Mouse (Mus musculus) stomach, postnatal 0 days (tissue): ENCODE measurements around the gene Pot1a. TPM values are rescaled to one million over a fixed set of nuclear protein-coding genes. Genes with fewer than 3 reads are reported as not detected.
A peak's percentile ranks its signal among the peaks of the same experiment; 100 is the strongest.

Experiments
- ATAC-seq: fragments of 200-750 bp; cut with Nextera tagmentation; 2 replicates; pipeline ENCODE4 v1.8.0; 2017; ENCODE audit not compliant: low FRiP score, low TSS enrichment
- DNase-seq: peaks from one replicate; pipeline ENCODE4 v3.0.0-alpha.2; 2016; ENCODE audit warnings: low spot score
- H3K27ac ChIP-seq: fragments of 300-500 bp; sonication (generic); replicated peaks from 2 replicates; pipeline ENCODE4 v1.5.1; 2014; ENCODE audit warnings: mild to moderate bottlenecking, control low read depth
- H3K27me3 ChIP-seq: fragments of 300-500 bp; sonication (generic); 2 replicates; pipeline ENCODE4 v1.6.1; 2014; ENCODE audit warnings: low read length; ENCODE audit not compliant: control insufficient read depth, insufficient read depth
- H3K36me3 ChIP-seq: fragments of 300-500 bp; sonication (generic); 2 replicates; pipeline ENCODE4 v1.6.1; 2014; ENCODE audit warnings: low read length, mixed read lengths; ENCODE audit not compliant: control insufficient read depth, insufficient read depth
- H3K4me1 ChIP-seq: fragments of 300-500 bp; sonication (generic); replicated peaks from 2 replicates; pipeline ENCODE4 v1.6.1; 2014; ENCODE audit warnings: antibody characterized with exemption; ENCODE audit not compliant: control insufficient read depth, insufficient read depth
- H3K4me2 ChIP-seq: fragments of 300-500 bp; sonication (generic); replicated peaks from 2 replicates; pipeline ENCODE4 v1.6.1; 2014; ENCODE audit warnings: low read depth, mild to moderate bottlenecking, control low read depth, moderate library complexity
- H3K4me3 ChIP-seq: fragments of 300-500 bp; sonication (generic); 2 replicates; pipeline ENCODE4 v1.5.1; 2014; ENCODE audit warnings: low read depth, low read length, control low read depth
- H3K9ac ChIP-seq: fragments of 300-500 bp; sonication (generic); 2 replicates; pipeline ENCODE4 v1.6.1; 2014; ENCODE audit warnings: mild to moderate bottlenecking, low read length, control low read depth, mixed read lengths
- H3K9me3 ChIP-seq: fragments of 300-500 bp; sonication (generic); 2 replicates; pipeline ENCODE4 v1.6.1; 2016; ENCODE audit warnings: low read length; ENCODE audit not compliant: control insufficient read depth
- CTCF ChIP-seq: IDR thresholded peaks from 2 replicates; pipeline ENCODE4 v1.5.1; 2016; ENCODE audit warnings: antibody characterized with exemption, low read depth, mild to moderate bottlenecking, moderate library complexity
- EP300 ChIP-seq: optimal IDR thresholded peaks from 2 replicates; pipeline ENCODE3; 2016; ENCODE audit warnings: antibody characterized with exemption
- WGBS: fragments of 180-500 bp; shearing (Covaris S2); extraction: QIAGEN DNeasy Blood & Tissue Kit; methylation state at CpG from one replicate; pipeline ENCODE4 v1.1.7; 2014; 5-methylcytosine and 5-hydroxymethylcytosine counted together
- polyA plus RNA-seq: library from polyadenylated mRNA; unstranded; fragments of >200 nt; fragmentation: Nextera tagmentation; extraction: Ambion mirVana; gene quantifications from 2 replicates; pipeline ENCODE4 v1.2.1, GENCODE M21; 2015

The Pot1a gene
- polyA plus RNA-seq = 10.0 and 10.9 TPM in 2 replicates

DNA sequence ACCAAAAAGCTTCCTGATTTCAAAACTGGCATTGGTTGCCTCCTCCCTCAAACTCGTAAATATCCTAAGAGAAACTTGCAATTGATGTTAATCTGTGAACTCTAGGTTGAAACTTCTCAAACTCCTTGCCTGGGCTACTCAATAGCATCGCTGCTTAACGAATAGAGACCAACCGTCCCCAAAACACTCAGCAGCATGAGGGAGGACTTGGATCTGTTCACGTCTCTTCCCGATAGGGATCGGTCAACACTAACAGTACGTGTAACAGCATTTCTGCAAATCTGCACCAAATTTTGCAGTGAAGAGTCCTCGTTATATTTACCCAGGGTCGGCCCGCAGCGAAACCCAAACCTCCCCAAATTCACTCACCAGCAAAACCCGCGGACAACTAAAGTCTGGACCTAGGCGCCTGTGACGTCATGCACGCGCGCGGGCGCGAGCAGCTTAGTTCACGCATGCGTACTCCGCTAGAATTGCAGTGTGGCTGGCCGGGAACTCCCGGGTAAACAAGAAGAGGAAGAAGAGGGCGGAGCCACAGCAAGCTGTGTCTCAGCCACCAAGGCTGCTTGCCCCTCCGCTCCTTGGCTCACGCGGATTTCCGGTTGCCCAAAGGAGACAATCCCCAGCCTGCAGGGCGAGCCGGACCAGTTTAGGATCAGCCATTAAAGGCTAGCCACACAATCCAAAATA lies at the start of gene Pot1a:
Gene Pot1a (minus strand): TSS at position 441 of the 690 bp plus-strand sequence.
- TF ChIP-seq CTCF (no peak), EP300 (no peak)
- under 1% methylated on average over 34 of the region's 34 CpGs for WGBS
- Histone ChIP-seq H3K9ac (peak within 1 kb of the TSS; percentile 69), H3K4me3 (peak within 1 kb of the TSS; percentile 68), H3K9me3 (no peaks in the 10 kb centered on the region), H3K27ac (peak within 1 kb of the TSS; percentile 81), H3K4me1 (no peaks in the 10 kb centered on the region), H3K36me3 (no peaks in the 10 kb centered on the region), H3K4me2 (peak within 1 kb of the TSS; percentile 72), H3K27me3 (no peaks in the 10 kb centered on the region)
- ATAC-seq (peak; percentile 100), DNase-seq (peak; percentile 97)

DNA sequence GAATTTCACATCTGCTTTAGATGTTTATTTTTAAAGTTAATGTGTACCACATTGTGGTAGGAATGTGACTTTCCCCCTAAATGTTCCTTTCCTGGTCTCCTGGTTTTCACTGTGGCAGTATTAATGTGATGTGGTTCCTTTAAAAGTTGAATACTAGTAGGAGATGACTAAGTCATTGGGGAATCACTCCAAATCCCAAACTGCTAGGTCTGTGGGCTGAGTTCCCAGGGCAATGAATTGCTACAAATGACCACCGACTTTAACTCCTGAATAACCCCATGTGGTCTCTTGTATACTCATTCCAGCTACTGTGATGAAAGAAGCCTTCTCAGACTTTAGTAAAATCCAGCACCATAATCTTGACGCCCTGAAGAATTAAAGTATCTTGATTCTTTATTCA lies 27.2 kb upstream of the Pot1a start:
- no peak for DNase-seq
- no peaks in the 10 kb centered on the region for H3K9me3 ChIP-seq
- H3K36me3 ChIP-seq = no peaks in the 10 kb centered on the region
- no peaks in the 10 kb centered on the region for H3K4me1 ChIP-seq
- TF ChIP-seq CTCF (no peak), EP300 (no peak)
- H3K27me3 ChIP-seq = no peaks in the 10 kb centered on the region
- no peak for ATAC-seq
- no peak overlapping the region for H3K27ac ChIP-seq
- no peak overlapping the region for H3K4me2 ChIP-seq
- H3K9ac ChIP-seq = no peak overlapping the region
- no peak overlapping the region for H3K4me3 ChIP-seq
- 49% methylated on average over 2 of the region's 2 CpGs for WGBS

DNA sequence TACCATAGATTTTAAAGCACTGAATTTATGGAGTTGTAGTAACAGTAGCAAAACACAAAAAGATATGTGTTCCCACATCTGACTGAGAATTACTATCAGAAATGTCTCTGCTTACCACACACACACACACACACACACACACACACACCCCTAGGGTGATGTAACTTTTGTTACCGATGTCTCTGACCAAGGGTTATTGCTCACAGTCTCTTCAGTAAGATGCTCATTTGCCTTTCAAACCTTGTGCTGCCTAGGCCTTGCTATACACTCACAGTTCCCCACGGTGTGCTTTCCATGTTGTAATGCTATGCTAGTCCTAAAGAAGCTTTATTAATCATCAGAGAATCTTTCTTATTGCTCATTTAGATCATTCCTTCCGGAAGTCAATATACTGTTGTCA lies 3.0 kb downstream of the Pot1a start:
- no peaks in the 10 kb centered on the region for H3K9me3 ChIP-seq
- no peaks in the 10 kb centered on the region for H3K36me3 ChIP-seq
- H3K4me3 ChIP-seq = no peak overlapping the region
- DNase-seq (no peak), ATAC-seq (no peak)
- H3K4me2 ChIP-seq = no peak overlapping the region
- H3K27me3 ChIP-seq = no peaks in the 10 kb centered on the region
- 80% methylated on average over 3 of the region's 3 CpGs for WGBS
- H3K27ac ChIP-seq = no peak overlapping the region
- no peaks in the 10 kb centered on the region for H3K4me1 ChIP-seq
- TF ChIP-seq EP300 = no peak
- TF ChIP-seq CTCF = no peak
- H3K9ac ChIP-seq = no peak overlapping the region

DNA sequence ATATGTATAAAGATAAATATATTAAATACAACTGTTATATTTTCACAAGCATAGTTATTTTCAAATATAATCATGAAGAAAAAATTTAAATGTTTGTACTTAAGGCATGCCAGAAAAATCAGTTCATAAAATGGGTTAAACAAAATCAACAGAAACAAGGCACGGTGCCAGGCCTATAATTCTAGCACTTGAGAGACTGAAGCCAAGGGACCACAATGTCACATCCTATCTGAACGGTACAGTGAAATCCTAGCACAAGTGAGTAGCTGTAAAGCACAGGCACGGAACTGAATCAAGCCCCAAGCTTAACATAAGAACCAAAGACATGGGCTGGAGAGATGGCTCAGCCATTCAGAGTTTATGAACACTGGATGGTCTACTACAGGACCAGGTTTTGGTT lies 6.8 kb downstream of the Pot1a start:
- no peaks in the 10 kb centered on the region for H3K27me3 ChIP-seq
- no peak for DNase-seq
- H3K9ac ChIP-seq = no peak overlapping the region
- no peak for ATAC-seq
- WGBS = 38% methylated on average over 3 of the region's 3 CpGs
- no peaks in the 10 kb centered on the region for H3K9me3 ChIP-seq
- H3K27ac ChIP-seq = no peak overlapping the region
- no peaks in the 10 kb centered on the region for H3K4me1 ChIP-seq
- TF ChIP-seq EP300 = no peak
- no peak for TF ChIP-seq CTCF
- no peak overlapping the region for H3K4me2 ChIP-seq
- H3K4me3 ChIP-seq = no peak overlapping the region
- H3K36me3 ChIP-seq = no peaks in the 10 kb centered on the region

DNA sequence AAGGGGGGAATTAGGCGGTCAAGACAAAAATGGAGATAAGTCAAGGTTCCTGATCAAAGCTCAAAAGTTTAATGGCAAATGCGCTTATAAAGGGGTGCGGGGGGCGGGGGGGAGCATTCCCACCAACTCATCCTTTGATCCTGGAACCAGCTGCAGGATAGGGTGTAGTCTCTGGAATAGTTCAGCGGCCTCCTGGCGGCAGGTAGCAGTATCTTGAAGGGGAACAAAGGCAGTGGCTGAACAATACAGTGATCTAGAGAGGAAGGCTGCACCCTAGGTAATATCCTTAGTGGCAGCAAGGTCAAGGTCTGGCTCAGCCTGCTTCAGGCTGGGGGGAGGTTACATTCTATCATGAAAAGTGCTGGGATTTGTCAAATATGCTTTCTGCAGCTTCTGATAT lies 7.8 kb downstream of the Pot1a start:
- Histone ChIP-seq H3K9me3 (no peaks in the 10 kb centered on the region), H3K27ac (no peak overlapping the region), H3K9ac (no peak overlapping the region), H3K36me3 (no peaks in the 10 kb centered on the region), H3K4me2 (no peak overlapping the region), H3K27me3 (no peaks in the 10 kb centered on the region), H3K4me3 (no peak overlapping the region), H3K4me1 (no peaks in the 10 kb centered on the region)
- DNase-seq (no peak), ATAC-seq (no peak)
- WGBS = 92% methylated on average over 6 of the region's 6 CpGs
- no peak for TF ChIP-seq EP300
- no peak for TF ChIP-seq CTCF

DNA sequence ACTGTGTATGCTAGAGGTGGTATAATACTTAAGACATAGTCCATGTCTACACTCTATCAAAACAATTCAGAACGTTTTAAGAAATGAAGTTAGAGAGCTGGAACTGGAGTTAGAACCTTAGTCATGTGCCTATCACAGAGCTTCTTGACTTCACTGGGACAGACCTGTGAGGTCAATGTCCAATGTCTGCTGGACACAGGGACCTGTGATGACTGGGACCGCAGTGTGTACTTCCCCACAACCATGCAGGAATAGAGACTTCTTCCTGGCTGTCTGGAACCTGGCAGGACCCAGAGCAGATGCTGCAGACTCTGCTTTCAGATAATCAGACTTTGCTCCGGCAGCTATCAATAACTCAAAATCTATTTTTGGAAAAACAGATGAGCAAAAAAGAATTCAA lies 40.8 kb downstream of the Pot1a start:
- ATAC-seq (no peak), DNase-seq (no peak)
- Histone ChIP-seq H3K4me1 (no peaks in the 10 kb centered on the region), H3K4me2 (no peak overlapping the region), H3K36me3 (peaks cover 8% of the 10 kb centered on the region; the same call in 1 of the 2 replicates), H3K4me3 (no peak overlapping the region), H3K27me3 (no peaks in the 10 kb centered on the region), H3K9ac (no peak overlapping the region), H3K9me3 (no peaks in the 10 kb centered on the region), H3K27ac (no peak overlapping the region)
- 88% methylated on average over 3 of the region's 3 CpGs for WGBS
- TF ChIP-seq EP300 (no peak), CTCF (no peak)
